Mouse (Mus musculus): ENCODE measurements around the gene Fbxl2.

Fbxl2 gene

GRCm38 (mm10) chr9:114019012-114019762 lies 26.8 kb downstream of the Fbxl2 start:
- WGBS, result 79% methylated on average over 7 of the region's 7 CpGs

DNA sequence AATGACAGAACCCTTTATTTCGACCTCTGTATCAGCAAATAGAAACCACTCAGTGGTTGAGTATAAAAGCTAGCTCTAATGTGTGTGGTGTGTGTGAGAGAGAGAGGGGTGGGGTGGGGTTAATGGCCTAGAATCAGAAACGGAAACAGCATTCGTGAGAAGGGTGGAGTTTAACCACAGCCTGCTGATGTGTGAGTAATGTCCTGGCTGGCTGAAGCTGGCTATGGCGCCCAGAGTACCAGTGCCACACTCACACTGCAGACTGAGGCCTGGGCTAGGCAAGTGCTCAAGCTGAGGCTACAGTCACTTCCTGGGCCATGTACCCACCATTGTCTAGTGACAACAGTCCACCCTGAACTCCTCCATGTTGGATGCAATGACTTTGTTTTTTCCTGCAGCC lies 29.6 kb downstream of the Fbxl2 start:
- 76% methylated on average over 4 of the region's 4 CpGs for WGBS

GRCm38 (mm10) chr9:114015724-114016123 lies 30.3 kb downstream of the Fbxl2 start:
- 94% methylated on average over 4 of the region's 4 CpGs for WGBS

DNA sequence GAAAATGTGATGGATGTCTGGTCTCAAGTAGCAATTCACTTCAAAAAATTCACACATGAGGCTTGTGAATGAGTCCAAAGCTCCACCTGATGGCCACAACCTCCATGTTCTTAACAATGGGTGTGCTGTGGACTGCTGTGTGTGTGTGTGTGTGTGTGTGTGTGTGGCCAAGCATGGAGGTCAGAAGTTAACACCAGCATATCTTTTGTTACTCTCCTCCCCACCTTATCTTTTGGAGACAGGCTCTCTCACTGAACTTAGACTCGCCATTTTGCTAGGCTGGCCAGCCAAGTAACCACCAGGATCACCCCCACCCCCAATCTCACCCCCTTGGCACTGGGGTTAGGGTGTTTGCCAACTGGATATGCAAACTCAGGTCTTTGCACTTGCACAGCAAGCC lies 32.0 kb downstream of the Fbxl2 start:
- 94% methylated on average over 1 of the region's 1 CpGs for WGBS

DNA sequence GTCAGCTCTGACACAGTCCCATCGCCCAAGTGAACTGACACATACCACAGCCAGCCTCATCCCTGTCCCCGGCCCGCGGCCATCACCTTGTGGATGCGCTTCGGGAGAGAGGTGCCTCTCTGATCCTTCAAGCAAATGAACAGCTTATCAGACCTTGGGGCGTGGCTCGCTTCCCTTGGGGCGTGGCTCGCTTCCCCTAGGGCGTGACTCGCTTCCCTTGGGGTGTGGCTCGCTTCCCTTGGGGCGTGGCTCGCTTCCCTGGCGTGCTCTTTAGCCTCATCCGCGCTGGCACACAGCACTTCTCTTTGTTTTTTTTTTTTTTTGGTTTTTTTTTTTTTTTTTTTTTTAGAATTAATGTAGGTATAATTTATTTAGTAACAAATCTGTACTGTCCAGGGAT lies 34.8 kb downstream of the Fbxl2 start:
- WGBS, result 81% methylated on average over 18 of the region's 18 CpGs

- 54% methylated on average over 5 of the region's 5 CpGs for WGBS
Observed at GRCm38 (mm10) chr9:114009526-114009925, 36.5 kb downstream of the Fbxl2 start.

DNA sequence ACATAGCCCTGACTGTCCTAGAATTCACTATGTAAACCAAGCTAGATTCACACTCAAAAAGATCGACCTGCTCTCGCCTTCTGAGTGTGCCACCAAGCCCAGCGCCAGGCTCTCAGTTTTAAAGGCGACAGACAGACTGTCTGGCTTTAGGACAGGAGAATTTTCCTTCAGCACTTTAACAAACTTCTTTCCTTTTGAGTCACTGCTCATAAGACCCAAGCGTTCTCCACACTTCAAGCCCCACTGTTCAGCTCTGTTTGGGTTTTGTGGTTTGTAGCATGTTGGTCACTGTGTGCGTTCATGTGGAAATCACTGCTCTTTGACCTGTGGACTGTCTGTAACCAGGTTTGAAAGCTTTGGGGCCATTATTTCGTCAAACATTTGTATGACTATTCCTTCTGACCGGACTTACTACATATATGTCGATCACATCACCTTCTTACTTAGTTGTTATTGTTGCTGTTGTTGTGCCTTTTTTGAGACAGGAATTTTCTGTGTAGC lies 38.1 kb downstream of the Fbxl2 start:
- WGBS, result 92% methylated on average over 9 of the region's 9 CpGs

DNA sequence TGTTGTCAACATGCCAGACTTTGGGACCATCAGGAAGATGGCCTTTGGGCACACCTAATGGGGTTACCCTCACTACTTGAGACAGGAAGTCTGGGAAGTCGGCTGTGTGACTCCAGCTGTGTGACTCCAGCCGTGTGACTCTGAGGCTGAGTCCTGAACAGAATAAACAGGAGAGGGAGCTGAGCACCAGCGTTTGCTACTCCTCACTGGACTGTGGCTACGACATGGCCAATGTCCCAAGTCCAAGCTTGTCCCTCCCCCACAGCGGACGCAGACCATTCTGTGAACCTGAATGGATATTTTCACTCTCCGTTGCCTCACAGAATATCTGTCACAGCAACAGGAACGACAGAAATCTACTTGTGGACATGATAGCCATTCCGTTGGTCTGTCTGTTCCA lies 39.2 kb downstream of the Fbxl2 start:
- WGBS, result 70% methylated on average over 9 of the region's 9 CpGs

DNA sequence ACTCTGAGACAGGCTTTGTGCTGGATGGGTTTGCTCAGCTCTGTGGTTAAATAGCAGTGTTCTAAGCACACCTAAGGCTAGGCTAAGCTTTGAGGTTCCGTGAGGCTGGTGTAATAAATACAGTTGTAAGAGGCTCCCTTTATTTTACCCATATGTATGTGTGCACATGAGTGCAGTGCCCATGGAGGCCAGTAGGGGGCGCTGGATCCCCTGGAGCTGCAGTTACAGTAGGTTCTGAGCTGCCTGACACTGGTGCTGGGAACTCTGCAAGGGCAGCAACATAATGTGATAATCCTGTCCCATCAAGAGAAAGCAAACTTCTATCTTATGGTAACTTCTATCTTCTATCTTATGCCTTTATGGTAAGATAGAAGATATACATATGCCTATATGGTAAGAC lies 47.7 kb downstream of the Fbxl2 start:
- 71% methylated on average over 2 of the region's 2 CpGs for WGBS

GRCm38 (mm10) chr9:113992810-113993209 lies 53.2 kb downstream of the Fbxl2 start:
- 88% methylated on average over 7 of the region's 7 CpGs for WGBS

- WGBS, result 30% methylated on average over 18 of the region's 18 CpGs
Observed at GRCm38 (mm10) chr9:113990547-113991248, 55.3 kb downstream of the Fbxl2 start.

DNA sequence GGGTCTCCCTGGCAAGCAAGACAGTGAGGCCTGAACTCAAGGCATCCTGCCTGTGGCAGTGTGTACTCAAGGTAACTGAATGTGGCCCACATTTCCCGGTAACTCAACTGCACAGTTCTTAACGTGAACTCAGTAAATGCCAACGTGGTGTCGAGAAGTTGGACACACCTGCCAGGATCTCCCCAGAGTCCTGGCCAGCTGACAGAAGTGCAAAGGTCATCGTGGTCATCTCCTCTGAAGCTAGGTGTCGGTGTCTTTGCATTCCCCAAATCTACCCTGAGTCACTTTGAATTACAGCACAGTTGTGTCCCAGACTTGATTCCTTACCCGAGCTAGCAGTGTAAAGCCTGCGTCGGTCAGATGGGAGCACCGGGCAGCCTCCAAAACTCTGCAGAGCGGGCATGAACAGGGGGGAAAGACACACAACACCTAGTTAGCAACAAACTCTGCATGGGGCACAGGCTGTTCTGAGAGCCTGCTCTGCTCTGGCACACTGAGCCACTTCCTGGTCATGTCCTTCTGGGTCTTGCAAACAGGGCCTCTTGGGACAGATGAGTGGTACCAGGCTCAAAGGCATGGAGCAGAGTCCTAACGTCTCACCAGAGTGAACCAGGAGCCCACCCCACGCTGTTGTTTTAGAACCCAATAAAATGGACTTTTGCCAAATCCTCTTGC lies 60.9 kb downstream of the Fbxl2 start:
- 83% methylated on average over 13 of the region's 13 CpGs for WGBS

GRCm38 (mm10) chr9:113982883-113983670 lies 62.9 kb downstream of the Fbxl2 start:
- 79% methylated on average over 11 of the region's 11 CpGs for WGBS

- 87% methylated on average over 2 of the region's 2 CpGs for WGBS
Observed at GRCm38 (mm10) chr9:113982451-113982850, 63.5 kb downstream of the Fbxl2 start.

- 11% methylated on average over 16 of the region's 16 CpGs for WGBS
Observed at GRCm38 (mm10) chr9:113981099-113981880, 64.7 kb downstream of the Fbxl2 start.

DNA sequence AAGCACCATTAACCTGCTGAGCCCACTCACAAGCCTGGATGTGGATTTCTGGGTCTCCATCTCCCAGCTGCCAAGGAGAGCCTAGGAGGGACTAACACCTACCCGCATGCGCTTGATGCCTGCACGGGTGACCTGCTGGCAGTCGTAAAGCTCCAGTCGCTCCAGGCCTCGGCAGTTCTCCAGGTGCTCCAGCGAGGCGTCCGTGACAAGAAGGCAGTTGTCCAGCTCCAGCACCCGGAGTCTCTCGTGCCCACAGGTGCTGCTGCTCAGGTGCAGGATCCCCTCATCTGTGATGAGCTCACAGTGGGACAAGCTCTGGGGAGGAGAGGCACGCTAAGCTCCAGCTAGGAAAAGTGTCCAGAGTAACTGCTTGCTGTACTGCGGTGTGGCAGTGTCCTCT lies 66.6 kb downstream of the Fbxl2 start:
- 83% methylated on average over 13 of the region's 13 CpGs for WGBS

DNA sequence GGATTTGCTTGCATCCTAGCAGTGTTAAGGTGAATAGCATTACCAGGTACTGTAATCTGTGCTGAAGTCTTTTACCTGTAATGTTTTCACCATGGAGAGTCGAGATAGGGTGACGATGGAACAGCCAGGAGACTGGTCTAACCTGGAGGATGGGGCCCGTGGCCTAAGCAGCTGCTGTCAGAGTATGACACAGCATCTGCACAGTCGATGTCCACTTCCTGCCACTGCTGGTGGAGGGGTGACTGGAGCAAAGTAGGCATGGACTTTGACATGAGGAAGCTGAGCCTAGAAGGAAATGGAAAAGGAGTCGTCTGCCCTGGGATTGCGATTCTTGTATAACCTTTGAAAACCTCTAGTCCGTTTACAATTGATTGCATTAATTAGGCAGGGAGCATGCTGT lies 67.3 kb downstream of the Fbxl2 start:
- 70% methylated on average over 7 of the region's 7 CpGs for WGBS

GRCm38 (mm10) chr9:113977225-113977840 lies 68.7 kb downstream of the Fbxl2 start:
- 57% methylated on average over 11 of the region's 11 CpGs for WGBS

DNA sequence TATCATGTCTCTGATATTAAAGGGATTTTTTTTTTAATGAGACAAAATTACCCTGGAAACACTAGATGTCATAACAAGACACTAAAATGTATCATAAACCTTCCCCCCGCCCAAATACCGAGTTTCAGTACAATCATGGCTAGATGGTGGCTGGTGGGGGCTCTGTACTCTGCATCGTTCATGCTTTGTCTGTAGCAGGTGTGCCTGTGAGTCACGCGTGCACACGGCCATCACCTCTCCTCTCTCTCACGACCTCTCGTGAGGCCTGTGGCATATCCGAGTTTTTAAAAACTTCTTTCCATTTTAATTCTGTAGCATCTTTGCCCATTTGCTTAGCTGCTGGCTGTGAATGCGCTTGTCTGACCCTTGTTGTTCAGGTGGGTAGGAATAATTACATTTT lies 69.7 kb downstream of the Fbxl2 start:
- 81% methylated on average over 10 of the region's 10 CpGs for WGBS

GRCm38 (mm10) chr9:113975442-113975841 lies 70.5 kb downstream of the Fbxl2 start:
- WGBS, result 60% methylated on average over 7 of the region's 7 CpGs

- WGBS, result 71% methylated on average over 4 of the region's 4 CpGs
Observed at GRCm38 (mm10) chr9:113974945-113975344, 71.0 kb downstream of the Fbxl2 start.

All from cerebral cortex, adult 2 months (tissue).